Mouse (Mus musculus): ENCODE results near the gene Grik4. TPM values are rescaled to one million over a fixed set of nuclear protein-coding genes. Genes with fewer than 3 reads are reported as not detected.
A peak's percentile ranks its signal among the peaks of the same experiment; 100 is the strongest.

Gene Grik4
- total RNA-seq, 1 experiment from 2014 or later = not detected

DNA sequence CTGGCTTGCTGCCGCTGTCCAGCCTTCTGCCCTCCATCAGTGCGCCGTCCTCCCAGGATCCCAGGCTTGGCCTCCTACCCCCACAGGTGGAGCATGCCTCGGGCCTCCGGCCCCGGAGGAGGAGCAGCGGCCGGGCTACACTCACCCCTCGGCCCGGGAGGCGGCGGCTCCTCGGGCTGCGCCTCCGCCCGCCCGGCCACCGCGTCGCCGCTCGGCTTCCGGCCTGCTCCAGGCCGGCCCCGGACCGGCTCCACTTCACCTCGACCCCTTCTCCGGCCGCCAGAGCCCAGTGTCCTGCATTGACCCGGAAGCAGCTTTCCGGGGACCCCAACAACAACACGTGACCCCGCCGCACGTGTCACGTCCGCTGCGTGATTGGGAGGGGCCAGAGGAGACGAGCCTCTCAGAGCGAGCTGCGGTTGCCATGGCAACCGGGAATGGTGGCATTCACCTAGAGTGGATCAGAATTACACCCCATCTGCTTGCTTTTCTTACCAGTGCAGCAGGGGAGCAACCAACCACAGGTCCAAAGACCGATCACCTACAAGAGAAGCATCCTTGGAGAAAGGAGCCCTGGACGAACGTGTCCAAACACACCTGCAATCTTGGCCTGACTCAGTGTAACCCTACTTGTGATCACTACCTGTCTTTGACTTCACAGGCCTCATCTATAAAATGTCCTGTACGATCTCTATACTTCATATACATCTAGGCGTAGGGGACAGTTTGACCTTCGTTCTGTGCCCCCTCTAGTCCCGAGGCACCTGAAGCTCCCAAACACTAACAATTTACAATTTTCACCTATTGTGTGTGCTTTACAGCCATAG, 472.2 kb downstream of the Grik4 start:
- peak; percentile 71 for ATAC-seq (replicated peaks; ENCODE audit: low read depth, poor library complexity, severe bottlenecking)

GRCm38 (mm10) chr9:42471214-42471613, 473.1 kb downstream of the Grik4 start:
- ATAC-seq (replicated peaks; ENCODE audit: low read depth, poor library complexity, severe bottlenecking) = peak; percentile 70

DNA sequence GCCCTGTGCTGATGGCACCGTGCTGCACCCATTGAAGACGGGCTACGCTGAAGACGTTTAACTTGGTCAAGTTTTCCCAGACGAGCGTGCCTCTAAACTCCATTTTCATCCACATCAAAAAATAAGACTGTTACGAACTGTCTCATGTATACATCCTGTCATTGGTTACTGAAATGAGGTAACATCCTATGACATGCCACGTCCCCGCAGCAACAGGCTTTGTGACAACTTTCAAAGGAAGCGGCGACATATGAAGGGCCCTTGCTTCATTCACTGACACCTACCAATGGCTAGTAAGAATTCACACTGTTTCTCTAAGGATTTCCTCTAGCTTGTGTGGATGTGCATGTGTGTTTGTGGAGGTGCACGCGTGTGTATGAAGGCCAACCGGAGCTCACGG, 475.0 kb downstream of the Grik4 start:
- ATAC-seq (replicated peaks; ENCODE audit: low read depth, poor library complexity, severe bottlenecking) = no peak

- ATAC-seq (replicated peaks; ENCODE audit: low read depth, poor library complexity, severe bottlenecking) = peak; percentile 42
Measured at GRCm38 (mm10) chr9:42468360-42468759, 475.9 kb downstream of the Grik4 start.

Other genes with a start within 250 kb of the Grik4 start
- 8.4 and 10.0 TPM in 2 replicates for gene Arhgef12, start 162.7 kb upstream of the Grik4 start, total RNA-seq (2017)
- gene Tmem136, start 172.1 kb upstream of the Grik4 start, total RNA-seq (2017) = 0.05 TPM in 1 of 2 replicates, not detected in the other

Measured in common myeloid progenitor, adult 5-6 weeks (primary cell).